Mouse (Mus musculus) erythroblast, adult 5-6 weeks (primary cell): ENCODE results near the gene Gm5485. TPM values are rescaled to one million over a fixed set of nuclear protein-coding genes. Genes with fewer than 3 reads are reported as not detected.

Source experiments
- ATAC-seq: replicated peaks from 2 replicates; pipeline ENCODE4 v1.8.0; 2016; ENCODE audit warnings: moderate number of reproducible peaks, mild to moderate bottlenecking, moderate TSS enrichment, inconsistent platforms; ENCODE audit not compliant: poor library complexity, low FRiP score, severe bottlenecking
- total RNA-seq, 2 experiments: library from RNA; stranded (forward) in 1 of 2; stranded (reverse) in 1 of 2; fragments of 150-400 nt in 1 of 2; fragments of 200-764, 138-1000 nt in 1 of 2; gene quantifications; 2 replicates each; pipeline versions ENCODE4 v1.2.3 to v1.2.4; 2015 to 2017; ENCODE audit warnings: low replicate concordance in 2 of 2

Gm5485 gene
- total RNA-seq, 2 experiments from 2014 or later = not detected

DNA sequence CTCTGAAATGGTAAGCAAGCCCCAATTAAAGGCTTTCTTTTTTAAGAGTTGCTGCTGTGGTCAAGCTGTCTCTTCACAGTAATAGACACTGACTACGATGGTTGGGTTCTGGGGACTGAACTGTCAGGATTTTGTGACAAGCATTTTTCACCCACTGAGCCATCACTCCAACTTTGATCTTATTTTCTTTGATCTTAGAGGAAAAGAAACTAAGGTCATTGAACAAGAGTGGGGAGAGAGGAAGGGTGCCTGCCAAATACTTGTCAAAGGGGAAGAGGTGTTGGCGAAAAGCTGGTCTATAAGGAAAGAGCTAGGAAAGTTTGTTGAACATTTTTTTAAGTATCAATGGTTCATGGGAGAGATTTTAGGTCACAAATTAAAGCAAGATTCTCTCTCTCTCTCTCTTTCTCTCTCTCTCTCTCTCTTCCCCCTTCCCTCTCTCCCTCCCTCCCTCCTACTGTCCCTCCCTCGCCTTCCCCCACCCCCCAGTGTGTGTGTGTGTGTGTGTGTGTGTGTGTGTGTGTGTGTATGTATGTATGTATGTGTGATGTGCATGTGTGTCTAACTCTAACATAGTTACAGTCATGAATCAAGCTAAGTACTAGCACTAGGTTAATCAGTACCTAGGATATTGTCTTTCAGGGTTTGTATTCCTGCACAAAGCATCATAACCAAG lies 28.5 kb downstream of the Gm5485 start:
- no peak for ATAC-seq

- no peak for ATAC-seq
Measured at GRCm38 (mm10) chr16:48373711-48374485, 38.3 kb downstream of the Gm5485 start.

DNA sequence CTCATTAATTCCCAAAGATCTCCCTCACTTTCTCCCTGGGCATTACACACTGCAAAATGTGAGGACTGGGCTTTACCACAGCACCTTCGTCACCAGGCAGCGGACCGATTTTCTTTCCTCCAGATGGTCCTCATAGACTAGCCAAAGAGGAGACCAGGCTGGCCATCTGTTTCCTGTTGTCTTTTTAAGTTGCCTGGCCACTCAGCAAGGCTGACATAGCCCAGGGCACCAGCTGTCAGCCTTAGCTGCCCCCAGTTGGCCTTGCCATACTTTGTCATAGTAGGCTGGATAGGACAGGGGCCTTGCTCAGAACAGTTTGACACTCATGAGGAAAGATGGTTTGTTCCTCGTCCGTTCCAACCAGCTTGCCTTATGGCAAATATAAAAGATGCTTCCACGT lies 39.8 kb downstream of the Gm5485 start:
- ATAC-seq = no peak

GRCm38 (mm10) chr16:48368096-48368495 lies 44.1 kb downstream of the Gm5485 start:
- no peak for ATAC-seq

- no peak for ATAC-seq
Measured at GRCm38 (mm10) chr16:48366801-48367200, 45.4 kb downstream of the Gm5485 start.

- no peak for ATAC-seq
Measured at GRCm38 (mm10) chr16:48360887-48361286, 51.3 kb downstream of the Gm5485 start.

- no peak for ATAC-seq
Measured at GRCm38 (mm10) chr16:48356417-48356816, 55.8 kb downstream of the Gm5485 start.

- no peak for ATAC-seq
Measured at GRCm38 (mm10) chr16:48355716-48356115, 56.5 kb downstream of the Gm5485 start.

Other genes starting within 250 kb of the Gm5485 start
- gene Dppa4, start 128.7 kb downstream of the Gm5485 start, total RNA-seq (2015; ENCODE audit: low replicate concordance) = not detected in 2 replicates
- not detected in 2 replicates for gene Dppa4, start 128.7 kb downstream of the Gm5485 start, total RNA-seq (2017; ENCODE audit: low replicate concordance)
- 0.63 TPM in 1 of 2 replicates, not detected in the other for gene Dppa2, start 108.5 kb downstream of the Gm5485 start, total RNA-seq (2015; ENCODE audit: low replicate concordance)
- not detected in 2 replicates for gene Dppa2, start 108.5 kb downstream of the Gm5485 start, total RNA-seq (2017; ENCODE audit: low replicate concordance)
- gene Morc1, start 18.8 kb upstream of the Gm5485 start, total RNA-seq (2015; ENCODE audit: low replicate concordance) = not detected in 2 replicates
- not detected in 2 replicates for gene Morc1, start 18.8 kb upstream of the Gm5485 start, total RNA-seq (2017; ENCODE audit: low replicate concordance)